Mouse (Mus musculus): ENCODE data around the gene Dtx4.

DNA sequence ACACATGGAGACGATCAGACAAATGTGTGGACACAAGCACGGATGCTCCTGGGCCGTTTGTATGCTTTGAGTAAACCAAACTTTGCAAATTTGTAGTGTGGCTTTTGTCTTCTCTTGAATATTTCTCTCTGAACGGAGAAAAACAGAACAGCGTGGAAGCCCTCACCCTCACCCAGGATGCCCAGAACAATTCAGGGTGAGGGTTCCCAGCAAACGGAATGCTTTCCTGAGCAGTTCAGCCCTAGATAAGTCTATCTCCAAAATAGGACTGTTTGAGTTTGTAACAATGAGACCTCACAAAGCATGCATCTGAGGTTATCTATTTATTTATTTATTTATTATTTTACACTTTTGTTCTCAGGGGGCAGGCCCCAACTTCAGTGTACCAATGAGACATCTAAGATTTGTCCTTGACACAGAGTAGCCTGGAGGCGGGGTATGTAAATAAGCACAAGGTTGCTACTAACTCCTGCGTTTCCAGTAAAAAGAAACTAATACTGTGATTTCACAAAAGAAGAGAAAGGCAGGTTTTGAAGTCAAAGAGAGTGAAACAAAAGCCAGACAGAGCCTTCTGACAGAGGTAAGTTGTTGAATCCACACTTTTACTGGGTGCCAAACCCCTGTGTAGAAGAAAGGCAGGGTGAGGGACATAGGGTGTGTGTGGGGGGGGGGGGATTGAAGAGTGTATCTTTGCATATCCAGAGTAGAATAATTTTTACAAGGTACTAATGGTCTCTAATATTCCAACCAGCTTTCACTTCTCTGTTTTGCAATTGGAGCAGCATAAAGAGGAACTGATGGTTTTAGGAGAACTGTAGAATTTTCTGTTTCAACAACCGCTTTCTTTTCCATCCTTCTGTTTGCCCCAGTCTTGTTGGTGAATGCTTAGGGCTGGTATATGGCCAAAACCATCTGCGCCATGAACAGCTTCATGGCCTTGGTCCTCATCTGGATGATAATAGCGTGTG, 40.7 kb downstream of the Dtx4 start, which contains the start of gene Mpeg1:
- TF ChIP-seq CTCF (IDR thresholded peaks at IDR 0.05; ENCODE audit: insufficient read depth, low read depth, low read length) (no peak), POLR2A (IDR thresholded peaks at IDR 0.05; ENCODE audit: insufficient read depth, low read depth, low read length) (no peak)

Measured in olfactory bulb, adult 2 months (tissue).